Mouse (Mus musculus): ENCODE results near the gene 4930455H04Rik.

DNA sequence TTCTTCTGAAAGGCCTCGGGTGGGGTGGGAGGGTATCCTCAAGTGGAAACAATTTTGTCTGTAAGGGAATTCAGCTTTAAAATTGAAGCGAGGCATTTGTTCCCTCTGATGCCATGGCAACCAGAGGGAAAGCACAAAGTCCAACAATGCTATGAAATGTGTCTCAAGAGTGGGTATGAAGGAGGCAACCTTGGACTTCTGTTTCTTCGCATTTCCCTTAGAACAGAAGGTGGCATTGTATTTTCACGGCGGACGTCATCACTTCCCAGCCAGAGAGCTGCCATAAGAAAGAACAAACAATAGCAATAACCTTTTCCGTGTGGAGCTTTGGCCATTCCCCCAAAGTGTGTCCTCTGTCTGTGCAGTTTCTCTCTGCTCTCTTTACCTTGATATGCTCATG lies 53.8 kb downstream of the 4930455H04Rik start:
- TF ChIP-seq GATA1 (IDR thresholded peaks at IDR 0.05; ENCODE audit: borderline replicate concordance, low read length) (no peak), FLI1 (IDR thresholded peaks at IDR 0.05; ENCODE audit: low read length) (no peak)
